Comparison of ENCODE assay signal across 18 mouse cellular contexts in genomic region chr12:99617241-99617804, GRCm38 (mm10).
"Had no signal": no experiment of that assay in that cellular context is flagged by ENCODE, and none has a peak within 500 bp of the region (broad histone marks: within the 10 kb centered on the region; RNA-seq: fewer than 3 reads in every experiment).

No protein-coding gene starts in this region.

- H3K4me2 ChIP-seq: lung, embryonic 14.5 days; midbrain, embryonic 13.5 days; midbrain, embryonic 15.5 days; neural tube, embryonic 13.5 days; neural tube, embryonic 15.5 days had no signal

- ATAC-seq: midbrain, embryonic 13.5 days; midbrain, embryonic 15.5 days had no signal

- H3K27me3 ChIP-seq: midbrain, embryonic 13.5 days; midbrain, embryonic 15.5 days; neural tube, embryonic 13.5 days; neural tube, embryonic 15.5 days had no signal

- H3K9ac ChIP-seq: lung, embryonic 14.5 days; midbrain, embryonic 13.5 days; midbrain, embryonic 15.5 days; neural tube, embryonic 13.5 days; neural tube, embryonic 15.5 days had no signal

- H3K36me3 ChIP-seq: midbrain, embryonic 10.5 days; midbrain, embryonic 13.5 days; midbrain, embryonic 15.5 days; neural tube, embryonic 13.5 days; neural tube, embryonic 15.5 days had no signal

- H3K9me3 ChIP-seq: midbrain, embryonic 10.5 days; midbrain, embryonic 15.5 days; neural tube, embryonic 13.5 days; neural tube, embryonic 15.5 days had no signal

- DNase-seq: lung, adult 18-20 months; lung, embryonic 14.5 days; lung, postnatal 10 days; lung, postnatal 4 days; retina, postnatal 1 day; right cerebral cortex, adult 18-20 months; right cerebral cortex, postnatal 25 days; right cerebral cortex, postnatal 4 days; spleen, adult 18-20 months; thymus, adult 2 months; thymus, postnatal 25 days; thymus, postnatal 4 days had no signal

- H3K4me1 ChIP-seq: neural tube, embryonic 13.5 days; neural tube, embryonic 15.5 days had no signal

- H3K4me3 ChIP-seq: midbrain, embryonic 10.5 days; midbrain, embryonic 13.5 days; midbrain, embryonic 15.5 days; myocyte; neural tube, embryonic 13.5 days; neural tube, embryonic 15.5 days had no signal

- H3K27ac ChIP-seq: midbrain, embryonic 10.5 days; midbrain, embryonic 13.5 days; midbrain, embryonic 15.5 days; neural tube, embryonic 13.5 days; neural tube, embryonic 15.5 days had no signal
